Mouse (Mus musculus) CH12.LX (cell line): ENCODE data around the gene Palm. TPM values are rescaled to one million over a fixed set of nuclear protein-coding genes. Genes with fewer than 3 reads are reported as not detected.

Experiments used
- DNase-seq: peaks from one replicate; pipeline ENCODE4 v3.0.0-alpha.2; 2013; ENCODE audit errors: extremely low read depth
- H3K27ac ChIP-seq: 2 replicates; pipeline ENCODE4 v1.5.1; 2012; ENCODE audit warnings: low read depth, mild to moderate bottlenecking, control low read depth, moderate library complexity; ENCODE audit not compliant: insufficient read depth
- H3K27me3 ChIP-seq: replicated peaks from 2 replicates; pipeline ENCODE3; 2012; ENCODE audit warnings: inconsistent platforms
- H3K36me3 ChIP-seq, 2 experiments: replicated peaks in 1 of 2; 2 replicates each; pipeline versions ENCODE3 to v1.6.1; 2012; ENCODE audit warnings: inconsistent platforms in 1 of 2, low read length in 1 of 2, mild to moderate bottlenecking in 1 of 2, mixed read lengths in 1 of 2, moderate library complexity in 1 of 2; ENCODE audit not compliant: control insufficient read depth in 1 of 2, insufficient read depth in 1 of 2
- H3K4me1 ChIP-seq, 2 experiments: 2 replicates each; pipeline ENCODE4 v1.6.1; 2012; ENCODE audit warnings: inconsistent platforms in 1 of 2, moderate library complexity in 1 of 2; ENCODE audit not compliant: insufficient read depth in 2 of 2, control insufficient read depth in 1 of 2
- H3K4me2 ChIP-seq: 2 replicates; pipeline ENCODE4 v1.6.1; 2012; ENCODE audit warnings: low read depth, mild to moderate bottlenecking, control low read depth; ENCODE audit not compliant: poor library complexity, insufficient read depth, severe bottlenecking
- H3K4me3 ChIP-seq, 3 experiments: fragments of 150-350 bp in 1 of 3; sonication (generic) in 1 of 3; replicated peaks in 1 of 3; 2 replicates each; pipeline versions ENCODE3 to v1.5.1; 2011 to 2012; ENCODE audit warnings: low read depth in 2 of 3, low read length in 2 of 3, mild to moderate bottlenecking in 2 of 3, moderate library complexity in 2 of 3, control low read depth in 1 of 3, improper control_type of control experiment in 1 of 3, inconsistent platforms in 1 of 3, mixed read lengths in 1 of 3; ENCODE audit not compliant: poor library complexity in 1 of 3
- H3K79me2 ChIP-seq: replicated peaks from 2 replicates; pipeline ENCODE4 v1.6.1; 2012; ENCODE audit warnings: mild to moderate bottlenecking, moderate library complexity; ENCODE audit not compliant: control insufficient read depth, poor library complexity, insufficient read depth, severe bottlenecking; ENCODE audit errors: extremely low read depth
- H3K9ac ChIP-seq: 2 replicates; pipeline ENCODE4 v1.6.1; 2012; ENCODE audit warnings: low read depth, mild to moderate bottlenecking, control low read depth, moderate library complexity; ENCODE audit not compliant: insufficient read depth
- H3K9me3 ChIP-seq: replicated peaks from 2 replicates; pipeline ENCODE3; 2012; ENCODE audit warnings: low read length, inconsistent platforms, mixed read lengths
- CTCF ChIP-seq, 2 experiments: IDR thresholded peaks in 1 of 2; conservative IDR thresholded peaks in 1 of 2; 2 replicates each; pipeline ENCODE4 v1.5.1; 2011 to 2012; ENCODE audit warnings: low read depth in 2 of 2, low read length in 2 of 2, improper control_type of control experiment in 1 of 2, inconsistent platforms in 1 of 2, mild to moderate bottlenecking in 1 of 2, moderate library complexity in 1 of 2
- ETS1 ChIP-seq: conservative IDR thresholded peaks from 2 replicates; pipeline ENCODE4 v1.6.1; 2012; ENCODE audit warnings: low read depth, mild to moderate bottlenecking, inconsistent platforms, low read length, improper control_type of control experiment, moderate library complexity
- GABPA ChIP-seq: IDR thresholded peaks from 2 replicates; pipeline ENCODE4 v1.6.1; 2012; ENCODE audit warnings: low read depth, low read length, improper control_type of control experiment, inconsistent platforms; ENCODE audit not compliant: insufficient replicate concordance
- JUN ChIP-seq: IDR thresholded peaks from 2 replicates; pipeline ENCODE4 v1.6.1; 2011; ENCODE audit warnings: low read depth, mild to moderate bottlenecking, low read length, improper control_type of control experiment, moderate library complexity; ENCODE audit not compliant: insufficient read depth
- MAX ChIP-seq: IDR thresholded peaks from 2 replicates; pipeline ENCODE4 v1.6.1; 2011; ENCODE audit warnings: low read length, improper control_type of control experiment
- MAZ ChIP-seq: IDR thresholded peaks from 2 replicates; pipeline ENCODE4 v1.6.1; 2012; ENCODE audit warnings: low read depth, mild to moderate bottlenecking, inconsistent platforms, low read length, improper control_type of control experiment, moderate library complexity
- MEF2A ChIP-seq: IDR thresholded peaks from 2 replicates; pipeline ENCODE4 v1.6.1; 2014; ENCODE audit warnings: low read depth, mild to moderate bottlenecking, inconsistent platforms, low read length, improper control_type of control experiment, borderline replicate concordance
- MXI1 ChIP-seq: IDR thresholded peaks from 2 replicates; pipeline ENCODE4 v1.6.1; 2011; ENCODE audit warnings: mild to moderate bottlenecking, low read depth, low read length, improper control_type of control experiment
- NELFE ChIP-seq: IDR thresholded peaks from 2 replicates; pipeline ENCODE4 v1.6.1; 2011; ENCODE audit warnings: low read depth, low read length, improper control_type of control experiment
- NRF1 ChIP-seq: IDR thresholded peaks from 2 replicates; pipeline ENCODE4 v1.6.1; 2014; ENCODE audit warnings: low read depth, mild to moderate bottlenecking, inconsistent platforms, low read length, improper control_type of control experiment, moderate library complexity
- POLR2AphosphoS2 ChIP-seq: IDR thresholded peaks from 2 replicates; pipeline ENCODE4 v1.6.1; 2011; ENCODE audit warnings: low read depth, low read length, improper control_type of control experiment
- RAD21 ChIP-seq: IDR thresholded peaks from 2 replicates; pipeline ENCODE4 v1.6.1; 2011; ENCODE audit warnings: low read depth, mild to moderate bottlenecking, low read length, improper control_type of control experiment, moderate library complexity
- TCF12 ChIP-seq: IDR thresholded peaks from 2 replicates; pipeline ENCODE4 v1.6.1; 2014; ENCODE audit warnings: low read depth, mild to moderate bottlenecking, inconsistent platforms, low read length, improper control_type of control experiment
- USF2 ChIP-seq: conservative IDR thresholded peaks from 2 replicates; pipeline ENCODE4 v1.6.1; 2011; ENCODE audit warnings: low read depth, low read length, improper control_type of control experiment
- ZC3H11A ChIP-seq: IDR thresholded peaks from 2 replicates; pipeline ENCODE4 v1.6.1; 2012; ENCODE audit warnings: low read depth, mild to moderate bottlenecking, inconsistent platforms, low read length, improper control_type of control experiment
- ZKSCAN1 ChIP-seq: IDR thresholded peaks from 2 replicates; pipeline ENCODE4 v1.6.1; 2012; ENCODE audit warnings: low read depth, inconsistent platforms, low read length, improper control_type of control experiment, borderline replicate concordance
- ZNF384 ChIP-seq: IDR thresholded peaks from 2 replicates; pipeline ENCODE4 v1.6.1; 2012; ENCODE audit warnings: low read depth, low read length, improper control_type of control experiment, inconsistent platforms
- dilution Hi-C: fragments of 300-500 bp; cut with MboI; formaldehyde crosslinking; loops from 2 replicates; pipeline ENCODE4 v1.14.3; 2020; ENCODE audit warnings: low sequenced_read_pairs; ENCODE audit not compliant: extremely low pct_unique_long_range_greater_than_20kb, extremely low pct_ligation_motif_present
- in situ Hi-C: fragments of 300-500 bp; cut with MboI; formaldehyde crosslinking; loops from 3 replicates; pipeline ENCODE4 v1.14.3; 2019; ENCODE audit warnings: low sequenced_read_pairs, low pct_ligation_motif_present, low pct_unique_long_range_greater_than_20kb, mixed read lengths
- polyA plus RNA-seq: library from polyadenylated mRNA; unstranded; fragments of >175 nt; gene quantifications from 2 replicates; pipeline ENCODE4 v1.2.1, GENCODE M21; 2012; ENCODE audit warnings: low read depth; ENCODE audit not compliant: insufficient read length
- total RNA-seq, 2 experiments: library from RNA; depleted of rRNA; stranded (reverse); fragments of 300-350 nt in 1 of 2; fragments of >200 nt in 1 of 2; gene quantifications; 2 replicates each; pipeline ENCODE4 v1.2.3; 2012 to 2014

Palm gene
- total and polyA plus RNA-seq, 3 experiments = 0.78 to 5.3 (median 2.5) TPM

DNA sequence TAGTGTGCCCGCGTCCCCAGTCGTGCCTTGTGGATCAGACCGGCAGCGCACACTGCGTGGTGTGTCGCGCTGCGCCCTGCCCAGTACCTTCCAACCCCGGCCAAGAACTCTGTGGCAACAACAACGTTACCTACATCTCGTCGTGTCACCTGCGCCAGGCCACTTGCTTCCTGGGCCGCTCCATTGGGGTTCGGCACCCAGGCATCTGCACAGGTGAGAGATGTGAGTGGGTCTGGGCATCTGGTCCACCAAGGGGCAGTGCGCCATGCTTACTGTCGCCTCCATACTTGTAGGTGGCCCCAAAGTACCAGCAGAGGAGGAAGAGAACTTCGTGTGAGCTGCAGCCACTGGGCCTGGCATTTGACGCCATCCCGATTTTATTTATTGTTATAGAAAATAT, 12.2 kb upstream of the Palm start:
- H3K27me3 ChIP-seq = peaks cover 64% of the 10 kb centered on the region
- in situ Hi-C loops (loop anchor here (5.0 kb wide), 1 partner anchor 89 kb away; no protein-coding TSS in a partner anchor), dilution Hi-C loops (no loop called here)
- DNase-seq = no peak
- H3K4me2 ChIP-seq = peak overlapping the region; percentile 96
- H3K9me3 ChIP-seq = no peaks in the 10 kb centered on the region
- H3K4me3 ChIP-seq = peak overlapping the region; percentile 20 to 69 (median 41)
- no peaks in the 10 kb centered on the region for H3K79me2 ChIP-seq
- H3K9ac ChIP-seq = no peak overlapping the region
- no peak overlapping the region for H3K27ac ChIP-seq
- TF ChIP-seq NELFE (no peak), RAD21 (no peak), ETS1 (no peak), USF2 (no peak), POLR2AphosphoS2 (no peak), MAZ (no peak), TCF12 (no peak), NRF1 (no peak), JUN (no peak), MAX (no peak), ZKSCAN1 (no peak), MEF2A (no peak), MXI1 (no peak)
- H3K36me3 ChIP-seq = no peaks in the 10 kb centered on the region
- H3K4me1 ChIP-seq = peaks cover 14 to 37% of the 10 kb centered on the region in 2 experiments

GRCm38 (mm10) chr10:79781956-79782355, 11.4 kb upstream of the Palm start:
- DNase-seq = no peak
- Histone ChIP-seq H3K4me2 (no peak overlapping the region), H3K9ac (no peak overlapping the region), H3K4me1 (peaks cover 14 to 37% of the 10 kb centered on the region in 2 experiments), H3K4me3 (no peak overlapping the region), H3K36me3 (no peaks in the 10 kb centered on the region), H3K79me2 (no peaks in the 10 kb centered on the region), H3K9me3 (no peaks in the 10 kb centered on the region), H3K27ac (no peak overlapping the region), H3K27me3 (peaks cover 57% of the 10 kb centered on the region)
- TF ChIP-seq ZNF384 (no peak), NELFE (no peak), CTCF (conservative IDR thresholded peaks at IDR 0.05 in 1 of 2, IDR thresholded peaks at IDR 0.05 in 1 of 2; ENCODE audit: low read depth in 2 of 2, low read length in 2 of 2) (peak in 1 of 2 experiments; percentile 13; a peak in 1 of 4 replicates), MEF2A (no peak), TCF12 (no peak), ZC3H11A (no peak), GABPA (no peak)
- dilution Hi-C loops (no loop called here), in situ Hi-C loops (loop anchor here (5.0 kb wide), 1 partner anchor 90 kb away; no protein-coding TSS in a partner anchor)
